Mouse (Mus musculus): ENCODE results near the gene Tmem130. TPM values are rescaled to one million over a fixed set of nuclear protein-coding genes. Genes with fewer than 3 reads are reported as not detected.

Tmem130 gene
- polyA plus RNA-seq, 1 experiment from 2014 or later: 0.20 TPM

GRCm38 (mm10) chr5:144727119-144727518, 34.5 kb downstream of the Tmem130 start:
- H3K9ac ChIP-seq (ENCODE audit: low read length): no peak overlapping the region
- no peaks in the 10 kb centered on the region for H3K36me3 ChIP-seq (ENCODE audit: control insufficient read depth, insufficient read depth, low read length)
- H3K4me3 ChIP-seq (ENCODE audit: low read depth, low read length): no peak overlapping the region
- H3K27me3 ChIP-seq (ENCODE audit: control insufficient read depth, insufficient read depth, low read length): no peaks in the 10 kb centered on the region
- no peak for ATAC-seq (ENCODE audit: insufficient number of reproducible peaks, low FRiP score, low TSS enrichment, low read depth)
- no peak overlapping the region for H3K27ac ChIP-seq (replicated peaks; ENCODE audit: low read depth, low read length)
- WGBS: 10% methylated on average over 9 of the region's 9 CpGs
- H3K4me2 ChIP-seq (ENCODE audit: low read depth, severe bottlenecking): no peak overlapping the region
- peak; percentile 84 for DNase-seq (ENCODE audit: low spot score)
- no peaks in the 10 kb centered on the region for H3K9me3 ChIP-seq (ENCODE audit: control insufficient read depth, low read length)
- H3K4me1 ChIP-seq (ENCODE audit: control insufficient read depth, insufficient read depth, low read length): no peaks in the 10 kb centered on the region

DNA sequence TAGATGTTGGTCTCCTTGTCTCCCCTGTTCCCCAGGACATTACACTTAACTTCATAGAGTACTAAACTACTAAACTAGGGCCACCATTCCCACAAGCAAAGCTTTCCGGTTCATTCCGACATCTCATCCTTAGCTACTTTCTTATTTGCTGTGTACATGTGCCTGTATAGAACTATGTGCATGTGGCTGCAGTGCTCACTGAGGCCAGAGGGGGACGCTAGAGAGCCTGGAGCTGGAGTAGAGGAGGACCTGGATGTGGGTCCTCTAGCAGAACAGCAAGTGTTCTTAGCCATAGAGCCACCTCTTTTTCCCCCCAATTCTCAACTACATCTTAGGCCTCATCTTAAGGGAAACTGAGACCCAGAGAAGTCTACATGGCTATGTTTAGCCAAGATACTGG, 36.1 kb downstream of the Tmem130 start:
- Histone ChIP-seq H3K9ac (ENCODE audit: low read length) (no peak overlapping the region), H3K36me3 (ENCODE audit: control insufficient read depth, insufficient read depth, low read length) (no peaks in the 10 kb centered on the region), H3K4me2 (ENCODE audit: low read depth, severe bottlenecking) (no peak overlapping the region), H3K27me3 (ENCODE audit: control insufficient read depth, insufficient read depth, low read length) (no peaks in the 10 kb centered on the region), H3K4me3 (ENCODE audit: low read depth, low read length) (no peak overlapping the region), H3K27ac (replicated peaks; ENCODE audit: low read depth, low read length) (no peak overlapping the region), H3K4me1 (ENCODE audit: control insufficient read depth, insufficient read depth, low read length) (no peaks in the 10 kb centered on the region), H3K9me3 (ENCODE audit: control insufficient read depth, low read length) (no peaks in the 10 kb centered on the region)
- no peak for DNase-seq (ENCODE audit: low spot score)
- 84% methylated on average over 3 of the region's 3 CpGs for WGBS
- ATAC-seq (ENCODE audit: insufficient number of reproducible peaks, low FRiP score, low TSS enrichment, low read depth): no peak

DNA sequence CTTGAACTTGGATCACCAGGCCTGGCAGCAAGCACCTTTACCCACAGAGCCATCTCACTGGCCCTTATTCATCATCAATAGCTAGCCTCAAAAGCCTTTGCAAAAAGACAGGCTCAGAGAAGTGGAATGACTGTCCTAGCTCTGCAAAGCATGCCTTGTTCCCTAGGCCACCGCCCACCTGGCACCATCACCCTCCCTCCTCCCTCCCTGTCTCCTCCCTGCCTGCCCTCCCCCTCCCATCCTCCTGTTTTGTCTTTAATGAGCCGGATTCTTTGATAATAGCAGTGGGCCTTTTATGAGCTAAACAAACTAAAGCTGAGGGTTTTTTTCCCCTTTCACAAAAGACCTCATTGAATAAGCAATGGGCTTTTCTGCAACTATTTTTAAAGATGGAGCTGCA, 36.7 kb downstream of the Tmem130 start:
- WGBS: 45% methylated on average over 2 of the region's 2 CpGs
- Histone ChIP-seq H3K4me2 (ENCODE audit: low read depth, severe bottlenecking) (no peak overlapping the region), H3K4me3 (ENCODE audit: low read depth, low read length) (no peak overlapping the region), H3K36me3 (ENCODE audit: control insufficient read depth, insufficient read depth, low read length) (no peaks in the 10 kb centered on the region), H3K27ac (replicated peaks; ENCODE audit: low read depth, low read length) (no peak overlapping the region), H3K4me1 (ENCODE audit: control insufficient read depth, insufficient read depth, low read length) (no peaks in the 10 kb centered on the region), H3K27me3 (ENCODE audit: control insufficient read depth, insufficient read depth, low read length) (no peaks in the 10 kb centered on the region), H3K9me3 (ENCODE audit: control insufficient read depth, low read length) (no peaks in the 10 kb centered on the region), H3K9ac (ENCODE audit: low read length) (no peak overlapping the region)
- ATAC-seq (ENCODE audit: insufficient number of reproducible peaks, low FRiP score, low TSS enrichment, low read depth): no peak
- no peak for DNase-seq (ENCODE audit: low spot score)

DNA sequence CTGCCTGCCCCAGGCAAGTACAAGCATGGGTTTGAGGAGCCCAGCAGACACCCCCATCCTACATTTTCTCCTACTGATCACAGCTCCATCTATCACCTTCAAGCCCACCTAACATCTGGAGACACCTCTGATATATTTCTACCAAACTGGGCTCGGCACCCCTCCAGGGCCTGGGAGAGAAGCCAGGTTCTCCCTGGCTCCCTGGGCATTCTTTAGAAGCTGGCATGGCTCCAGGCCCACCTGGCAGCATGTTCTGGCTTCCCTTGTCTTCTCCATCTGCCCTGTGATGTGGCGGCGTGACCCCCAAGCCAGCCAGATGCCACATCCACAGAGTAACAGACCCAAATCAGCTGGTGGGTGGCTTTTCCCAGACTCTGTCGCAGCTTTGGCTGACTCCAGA, 41.3 kb downstream of the Tmem130 start:
- H3K4me1 ChIP-seq (ENCODE audit: control insufficient read depth, insufficient read depth, low read length): no peaks in the 10 kb centered on the region
- DNase-seq (ENCODE audit: low spot score): no peak
- H3K9ac ChIP-seq (ENCODE audit: low read length): no peak overlapping the region
- H3K4me3 ChIP-seq (ENCODE audit: low read depth, low read length): no peak overlapping the region
- no peaks in the 10 kb centered on the region for H3K27me3 ChIP-seq (ENCODE audit: control insufficient read depth, insufficient read depth, low read length)
- H3K36me3 ChIP-seq (ENCODE audit: control insufficient read depth, insufficient read depth, low read length): no peaks in the 10 kb centered on the region
- no peak overlapping the region for H3K27ac ChIP-seq (replicated peaks; ENCODE audit: low read depth, low read length)
- H3K4me2 ChIP-seq (ENCODE audit: low read depth, severe bottlenecking): no peak overlapping the region
- 66% methylated on average over 4 of the region's 4 CpGs for WGBS
- ATAC-seq (ENCODE audit: insufficient number of reproducible peaks, low FRiP score, low TSS enrichment, low read depth): no peak
- H3K9me3 ChIP-seq (ENCODE audit: control insufficient read depth, low read length): no peaks in the 10 kb centered on the region

DNA sequence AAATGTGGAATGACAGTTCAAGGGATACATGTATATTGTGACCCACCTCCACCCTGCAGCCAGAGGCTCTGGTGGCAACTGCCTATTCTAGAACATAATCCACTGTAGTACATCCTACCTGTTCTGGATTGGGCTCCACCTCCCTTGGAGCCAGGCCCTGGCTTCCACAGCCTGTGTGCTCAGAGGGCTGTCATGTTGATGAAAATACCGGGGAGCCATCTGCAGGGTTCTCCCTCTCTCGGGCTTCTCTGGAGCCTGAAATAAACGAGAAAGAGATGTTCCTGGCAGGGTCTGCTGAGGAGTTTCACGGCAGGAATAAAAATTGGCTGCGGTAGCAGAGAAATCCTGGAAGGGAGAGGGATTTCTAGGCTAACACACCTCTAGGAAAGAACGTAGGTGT, 41.8 kb downstream of the Tmem130 start:
- ATAC-seq (ENCODE audit: insufficient number of reproducible peaks, low FRiP score, low TSS enrichment, low read depth): no peak
- Histone ChIP-seq H3K9me3 (ENCODE audit: control insufficient read depth, low read length) (no peaks in the 10 kb centered on the region), H3K27ac (replicated peaks; ENCODE audit: low read depth, low read length) (no peak overlapping the region), H3K36me3 (ENCODE audit: control insufficient read depth, insufficient read depth, low read length) (no peaks in the 10 kb centered on the region), H3K4me1 (ENCODE audit: control insufficient read depth, insufficient read depth, low read length) (no peaks in the 10 kb centered on the region), H3K4me3 (ENCODE audit: low read depth, low read length) (no peak overlapping the region), H3K27me3 (ENCODE audit: control insufficient read depth, insufficient read depth, low read length) (no peaks in the 10 kb centered on the region), H3K9ac (ENCODE audit: low read length) (no peak overlapping the region), H3K4me2 (ENCODE audit: low read depth, severe bottlenecking) (no peak overlapping the region)
- DNase-seq (ENCODE audit: low spot score): no peak
- 68% methylated on average over 6 of the region's 6 CpGs for WGBS

- Histone ChIP-seq H3K4me2 (ENCODE audit: low read depth, severe bottlenecking) (no peak overlapping the region), H3K9me3 (ENCODE audit: control insufficient read depth, low read length) (no peaks in the 10 kb centered on the region), H3K27me3 (ENCODE audit: control insufficient read depth, insufficient read depth, low read length) (no peaks in the 10 kb centered on the region), H3K4me3 (ENCODE audit: low read depth, low read length) (no peak overlapping the region), H3K4me1 (ENCODE audit: control insufficient read depth, insufficient read depth, low read length) (no peaks in the 10 kb centered on the region), H3K27ac (replicated peaks; ENCODE audit: low read depth, low read length) (no peak overlapping the region), H3K36me3 (ENCODE audit: control insufficient read depth, insufficient read depth, low read length) (no peaks in the 10 kb centered on the region), H3K9ac (ENCODE audit: low read length) (no peak overlapping the region)
- 79% methylated on average over 6 of the region's 6 CpGs for WGBS
- DNase-seq (ENCODE audit: low spot score) (no peak), ATAC-seq (ENCODE audit: insufficient number of reproducible peaks, low FRiP score, low TSS enrichment, low read depth) (no peak)
Observed at GRCm38 (mm10) chr5:144717186-144717585, 44.4 kb downstream of the Tmem130 start.

DNA sequence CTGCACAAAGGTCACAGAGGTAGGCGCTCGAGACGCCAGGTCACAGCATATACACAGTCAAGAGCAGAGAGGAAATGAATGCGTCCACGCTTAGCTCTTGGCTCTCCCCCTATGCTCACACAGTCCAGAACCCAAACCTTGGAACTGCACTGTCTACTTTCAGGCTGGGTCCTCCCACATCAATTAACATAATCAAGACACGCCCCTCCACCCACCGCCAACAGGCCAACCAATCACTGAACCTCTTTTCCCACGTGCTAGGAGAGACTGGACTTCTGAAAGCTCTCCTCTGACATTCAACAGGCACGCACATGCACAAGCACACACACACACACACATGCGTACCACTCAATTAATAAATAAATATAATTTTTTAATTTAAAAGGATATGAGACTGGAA, 48.2 kb downstream of the Tmem130 start:
- H3K9me3 ChIP-seq (ENCODE audit: control insufficient read depth, low read length): no peaks in the 10 kb centered on the region
- WGBS: 85% methylated on average over 10 of the region's 10 CpGs
- H3K9ac ChIP-seq (ENCODE audit: low read length): no peak overlapping the region
- DNase-seq (ENCODE audit: low spot score) (no peak), ATAC-seq (ENCODE audit: insufficient number of reproducible peaks, low FRiP score, low TSS enrichment, low read depth) (no peak)
- H3K27me3 ChIP-seq (ENCODE audit: control insufficient read depth, insufficient read depth, low read length): no peaks in the 10 kb centered on the region
- no peaks in the 10 kb centered on the region for H3K4me1 ChIP-seq (ENCODE audit: control insufficient read depth, insufficient read depth, low read length)
- no peak overlapping the region for H3K27ac ChIP-seq (replicated peaks; ENCODE audit: low read depth, low read length)
- no peak overlapping the region for H3K4me2 ChIP-seq (ENCODE audit: low read depth, severe bottlenecking)
- H3K36me3 ChIP-seq (ENCODE audit: control insufficient read depth, insufficient read depth, low read length): no peaks in the 10 kb centered on the region
- no peak overlapping the region for H3K4me3 ChIP-seq (ENCODE audit: low read depth, low read length)

DNA sequence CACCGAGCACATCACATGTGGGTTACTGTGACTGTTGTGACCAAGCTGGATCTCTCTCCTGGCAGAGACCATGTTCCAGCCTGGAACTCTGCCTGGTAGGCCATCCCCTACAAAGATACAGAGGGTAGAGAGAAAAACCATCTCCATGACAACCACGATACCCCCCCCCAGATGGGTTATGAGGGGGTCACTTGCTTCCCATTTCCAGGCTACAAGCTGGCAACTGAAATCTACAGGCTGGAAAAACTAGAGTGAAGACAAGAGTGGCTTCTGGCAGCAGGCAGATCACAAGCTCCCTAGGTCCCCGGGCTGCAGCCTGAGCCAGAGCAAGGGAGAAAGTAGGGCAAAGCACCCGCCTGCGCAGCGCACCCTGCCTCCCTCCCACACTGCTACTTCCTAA, 54.0 kb downstream of the Tmem130 start:
- Histone ChIP-seq H3K27me3 (ENCODE audit: control insufficient read depth, insufficient read depth, low read length) (no peaks in the 10 kb centered on the region), H3K27ac (replicated peaks; ENCODE audit: low read depth, low read length) (no peak overlapping the region), H3K4me1 (ENCODE audit: control insufficient read depth, insufficient read depth, low read length) (no peaks in the 10 kb centered on the region), H3K4me3 (ENCODE audit: low read depth, low read length) (no peak overlapping the region), H3K9ac (ENCODE audit: low read length) (no peak overlapping the region), H3K36me3 (ENCODE audit: control insufficient read depth, insufficient read depth, low read length) (no peaks in the 10 kb centered on the region), H3K9me3 (ENCODE audit: control insufficient read depth, low read length) (no peaks in the 10 kb centered on the region), H3K4me2 (ENCODE audit: low read depth, severe bottlenecking) (no peak overlapping the region)
- no peak for ATAC-seq (ENCODE audit: insufficient number of reproducible peaks, low FRiP score, low TSS enrichment, low read depth)
- DNase-seq (ENCODE audit: low spot score): no peak
- 89% methylated on average over 6 of the region's 6 CpGs for WGBS

DNA sequence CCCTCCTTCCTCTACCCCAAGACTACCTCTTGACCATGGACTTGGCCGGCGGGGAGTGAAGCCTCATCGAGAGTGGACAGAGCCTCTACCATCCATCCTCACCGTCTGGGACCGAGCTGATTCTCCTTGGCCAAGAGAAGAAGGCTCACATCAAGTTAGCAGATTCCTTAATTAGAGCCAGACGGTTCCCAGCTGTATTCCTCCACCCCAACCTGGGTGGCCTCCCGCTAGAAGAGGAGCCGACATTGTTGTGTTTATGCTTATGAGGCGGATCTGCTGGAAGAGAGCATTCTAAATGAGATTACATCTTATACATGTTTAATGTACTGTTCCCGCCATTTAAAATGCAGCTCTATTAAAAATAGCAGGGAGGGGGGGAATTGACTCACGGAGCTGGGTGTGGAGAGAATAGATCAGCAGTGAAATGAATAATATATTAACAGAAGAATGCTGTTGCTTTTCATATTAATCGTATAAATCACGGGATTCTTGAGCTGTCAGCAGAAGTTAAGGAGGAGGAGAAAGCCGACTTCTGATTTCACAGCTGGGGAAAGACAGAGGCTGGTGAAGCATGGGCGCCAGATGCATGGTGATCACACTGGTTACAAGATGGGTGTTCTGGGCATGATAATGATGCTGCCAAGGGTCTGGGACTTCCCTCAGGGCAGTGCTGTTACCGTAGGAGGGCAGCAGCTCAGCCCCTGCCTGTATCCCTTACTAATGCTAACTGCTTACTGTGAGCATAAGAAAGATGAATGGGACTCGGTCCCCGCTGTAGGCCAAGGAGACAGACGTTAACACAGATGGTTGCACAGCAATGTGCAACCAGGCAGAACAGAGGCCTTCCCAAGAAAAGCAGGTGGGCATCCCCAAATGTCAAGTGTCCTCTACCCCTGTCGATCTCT, 57.9 kb downstream of the Tmem130 start:
- DNase-seq (ENCODE audit: low spot score) (no peak), ATAC-seq (ENCODE audit: insufficient number of reproducible peaks, low FRiP score, low TSS enrichment, low read depth) (no peak)
- Histone ChIP-seq H3K27me3 (ENCODE audit: control insufficient read depth, insufficient read depth, low read length) (no peaks in the 10 kb centered on the region), H3K4me2 (ENCODE audit: low read depth, severe bottlenecking) (no peak overlapping the region), H3K27ac (replicated peaks; ENCODE audit: low read depth, low read length) (no peak overlapping the region), H3K9ac (ENCODE audit: low read length) (no peak overlapping the region), H3K36me3 (ENCODE audit: control insufficient read depth, insufficient read depth, low read length) (no peaks in the 10 kb centered on the region), H3K4me3 (ENCODE audit: low read depth, low read length) (no peak overlapping the region), H3K4me1 (ENCODE audit: control insufficient read depth, insufficient read depth, low read length) (no peaks in the 10 kb centered on the region), H3K9me3 (ENCODE audit: control insufficient read depth, low read length) (no peaks in the 10 kb centered on the region)
- WGBS: 68% methylated on average over 20 of the region's 20 CpGs
